Mouse (Mus musculus) brain, adult 2 months (tissue): ENCODE measurements around the gene Stk17b.

Experiments
- DNase-seq: peaks from one replicate; pipeline ENCODE4 v3.0.0; 2011; ENCODE audit warnings: low read depth, low spot score

Stk17b gene

DNA sequence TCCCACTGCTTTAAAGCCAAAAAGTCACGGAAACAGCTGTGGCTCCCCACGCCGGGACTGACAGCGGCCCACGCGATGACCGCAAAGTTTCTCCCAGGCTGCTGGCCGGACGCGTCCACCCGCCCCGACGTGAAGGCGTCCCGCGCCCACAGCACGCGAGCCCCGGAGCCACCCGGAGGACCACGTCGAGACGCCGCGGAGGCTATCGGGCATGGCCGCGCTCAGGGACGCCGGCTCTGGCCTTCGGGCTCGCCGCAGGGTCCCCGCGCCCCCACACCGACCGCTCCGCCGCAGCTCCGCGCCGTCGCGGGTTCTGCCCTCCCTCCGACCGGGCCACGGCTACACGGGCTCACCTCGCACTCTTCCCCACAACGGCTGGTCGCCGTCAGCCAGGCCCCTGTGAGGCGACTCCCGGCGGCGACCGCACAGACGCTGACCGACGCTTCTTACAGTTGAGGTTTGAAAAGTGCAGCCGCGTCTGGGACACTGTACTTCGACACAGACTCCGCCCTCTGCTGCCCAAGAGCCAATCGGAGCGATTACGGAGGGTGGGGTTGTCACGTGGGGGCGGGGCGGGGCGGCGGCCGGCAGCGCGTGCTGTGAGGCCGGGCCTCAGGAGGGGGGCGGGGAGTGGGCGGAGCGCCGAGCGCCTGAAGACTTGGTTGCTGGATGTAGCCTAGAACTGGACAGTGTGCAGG is at the start of gene Stk17b:
Gene Stk17b (minus strand): TSS at position 504 of the 698 bp plus-strand sequence.
- DNase-seq: peak; percentile 85

- no peak for DNase-seq
Observed at GRCm38 (mm10) chr1:53830286-53830685, 45.3 kb upstream of the Stk17b start.

DNA sequence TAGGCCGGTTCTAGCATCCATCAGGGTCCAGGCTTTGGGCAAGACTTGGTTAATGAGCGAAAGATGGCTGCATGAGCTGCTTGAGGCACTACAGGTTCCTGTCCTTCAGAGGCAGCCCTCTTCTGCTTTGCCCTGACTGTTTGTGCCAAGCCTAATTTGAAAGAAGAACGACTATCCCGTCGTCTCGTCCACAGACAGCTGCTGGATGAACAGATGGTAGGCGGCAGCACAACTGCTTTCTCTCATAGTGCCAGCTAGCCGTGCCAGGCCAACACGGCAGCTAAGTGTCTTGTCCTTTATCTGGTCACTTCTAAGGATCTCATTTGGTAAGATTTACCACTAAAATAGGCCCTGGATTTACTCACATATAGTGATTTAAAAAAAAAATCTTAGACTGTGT is 44.1 kb upstream of the Stk17b start:
- DNase-seq: peak; percentile 44

DNA sequence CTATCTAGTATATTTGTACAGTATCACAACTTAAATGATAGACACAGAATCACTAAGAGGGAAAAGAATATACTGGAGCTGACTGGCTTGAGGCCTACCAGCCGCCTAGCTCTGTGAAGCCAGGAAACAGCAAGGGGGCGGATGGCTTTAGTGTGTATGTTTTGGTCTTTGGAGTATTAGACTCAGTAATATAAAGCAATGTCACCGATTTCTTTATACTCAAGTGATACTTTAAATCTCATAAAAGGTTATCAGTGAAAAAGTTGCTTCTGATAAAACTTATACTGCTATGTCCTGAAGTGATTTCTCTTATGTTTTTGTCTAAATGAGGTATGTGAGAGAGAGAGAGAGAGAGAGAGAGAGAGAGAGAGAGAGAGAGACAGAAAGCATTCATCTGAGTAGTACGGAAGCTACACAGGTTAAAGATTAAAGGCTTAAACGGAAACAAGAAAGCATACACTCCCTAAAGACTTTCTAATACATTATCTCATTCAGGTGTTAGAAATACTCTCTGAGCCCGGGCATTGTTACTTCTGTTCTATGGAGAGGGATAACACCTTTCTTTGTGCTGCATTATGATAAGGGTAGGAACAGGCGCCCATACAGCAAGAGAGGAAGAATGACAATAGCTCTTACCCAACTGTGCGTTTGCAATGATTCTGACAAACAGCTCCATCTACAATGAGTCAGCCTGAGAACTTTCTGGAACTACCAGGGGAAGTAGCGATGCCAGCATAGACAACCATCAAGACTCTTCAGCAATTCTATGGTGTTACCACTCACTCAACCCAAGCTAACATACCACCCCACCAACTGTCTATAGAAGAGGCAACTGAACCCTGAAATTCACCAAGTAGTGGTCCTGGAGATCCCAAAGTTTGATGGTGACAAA is 39.7 kb upstream of the Stk17b start:
- DNase-seq: no peak

DNA sequence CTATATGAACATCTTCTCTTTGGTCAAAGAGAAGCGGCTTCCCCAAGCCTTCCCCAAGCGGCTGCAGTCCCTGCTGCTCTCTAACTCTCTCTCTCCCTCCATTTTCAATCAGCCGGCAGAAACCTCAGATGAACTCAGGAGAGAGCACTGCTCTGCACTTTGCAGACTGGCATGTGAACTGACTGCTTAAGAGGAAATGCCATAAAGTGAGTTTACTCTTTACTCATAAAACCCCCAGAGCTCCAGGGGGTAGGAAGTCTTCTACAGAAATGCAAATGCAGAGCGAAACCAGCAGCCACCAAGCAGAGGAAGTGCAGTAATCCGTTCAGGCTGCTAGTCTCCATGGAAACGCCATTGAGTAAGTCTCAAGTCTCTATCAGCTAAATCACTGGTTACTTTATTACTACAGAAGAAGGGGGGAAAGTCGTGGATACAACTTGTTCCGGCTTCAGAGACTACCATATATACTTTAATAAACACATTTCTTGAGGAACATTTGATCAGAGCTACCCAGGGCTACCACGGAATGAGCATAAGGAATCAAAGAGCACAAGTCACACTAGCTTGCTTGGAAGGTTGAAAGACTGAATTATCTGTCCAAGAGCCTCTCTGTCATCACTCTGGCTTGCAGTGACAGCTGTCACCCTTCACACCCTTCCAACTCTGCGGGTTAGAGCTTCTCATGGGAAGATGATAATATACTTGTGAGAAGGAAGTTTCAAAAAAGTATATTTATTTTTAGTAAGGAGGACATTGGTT is 38.8 kb upstream of the Stk17b start:
- DNase-seq: peak; percentile 83

DNA sequence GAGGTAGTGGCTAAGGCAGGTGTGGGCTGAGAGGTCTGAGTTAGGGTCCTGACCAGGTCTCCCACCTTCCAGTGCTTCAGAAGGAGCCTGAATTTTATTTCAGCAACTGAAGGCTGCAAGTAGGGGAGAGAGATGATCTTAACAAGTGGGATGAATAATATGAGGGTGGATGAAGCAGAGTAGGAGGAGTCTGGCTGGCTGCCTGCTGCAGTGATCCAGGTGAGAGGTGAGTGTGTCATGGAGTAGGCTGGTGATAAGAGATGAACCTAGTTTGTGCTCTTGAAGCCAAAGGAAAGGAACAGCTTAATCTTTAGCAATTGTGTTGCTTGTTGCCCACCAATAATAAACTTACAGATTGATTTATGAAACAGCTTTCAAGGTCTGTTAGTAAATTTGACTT is 37.0 kb upstream of the Stk17b start:
- DNase-seq: peak; percentile 34

DNA sequence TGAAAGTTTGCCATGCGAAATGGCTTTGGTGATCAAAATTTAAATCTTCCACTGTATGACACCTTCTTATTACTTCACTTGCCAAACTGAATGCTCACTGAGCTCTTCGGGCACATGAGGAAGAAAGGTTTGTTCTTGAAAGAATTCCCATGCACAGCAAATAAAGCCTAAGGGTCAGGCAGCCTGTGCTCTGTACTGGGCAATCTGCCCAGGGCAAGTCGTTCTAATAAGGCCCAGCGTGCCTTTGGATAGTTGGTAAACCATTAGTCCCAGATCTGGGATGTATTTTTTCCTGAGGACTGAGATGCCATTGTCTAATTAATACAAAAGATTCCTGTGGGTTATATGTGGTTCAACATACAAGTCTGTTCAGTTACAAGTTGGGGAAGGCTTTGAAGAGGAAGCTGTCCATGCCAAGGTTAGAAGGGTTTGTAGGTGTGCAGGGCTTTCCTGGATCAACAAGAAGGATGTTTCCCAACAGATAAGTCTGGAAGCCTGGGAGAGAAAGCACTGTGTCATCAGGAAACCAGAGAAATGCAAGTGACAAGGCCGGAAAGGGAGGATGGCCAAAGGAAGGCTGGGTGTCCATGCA is 35.1 kb upstream of the Stk17b start:
- no peak for DNase-seq

DNA sequence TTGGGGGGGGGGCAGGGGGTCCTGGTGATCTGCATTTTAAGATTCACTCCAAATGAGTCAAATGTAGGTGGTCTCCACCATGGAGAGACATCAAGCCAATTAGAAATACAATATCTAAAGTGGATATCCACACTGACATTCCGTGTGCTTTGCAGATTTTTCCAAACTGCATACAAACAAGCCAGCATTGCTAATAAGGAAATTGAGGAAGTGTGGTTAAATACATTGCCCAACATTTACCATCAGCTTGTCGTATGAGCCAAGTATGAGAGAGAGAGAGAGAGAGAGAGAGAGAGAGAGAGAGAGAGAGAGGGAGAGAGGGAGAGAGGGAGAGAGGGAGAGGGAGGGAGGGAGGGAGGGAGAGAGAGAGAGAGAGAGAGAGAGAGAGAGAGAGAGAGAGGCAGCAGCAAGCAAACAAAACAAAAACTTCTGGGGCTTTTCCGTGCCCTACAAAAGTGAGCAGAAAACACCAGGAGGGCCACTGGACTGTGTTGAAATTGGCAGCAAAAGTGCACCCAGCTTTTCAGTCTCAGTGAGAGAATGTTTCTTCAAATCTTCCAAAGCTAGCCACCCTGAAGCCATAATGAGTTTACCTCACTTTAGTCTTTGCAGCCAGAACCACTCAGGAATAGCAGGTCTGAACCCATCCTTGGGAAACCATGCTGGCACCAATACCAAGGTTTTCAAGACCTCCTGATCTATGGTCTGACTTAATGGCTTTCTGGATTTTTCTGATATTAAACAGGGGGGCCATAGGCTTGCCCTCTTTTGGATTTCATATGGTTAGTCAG is 33.2 kb upstream of the Stk17b start:
- no peak for DNase-seq

DNA sequence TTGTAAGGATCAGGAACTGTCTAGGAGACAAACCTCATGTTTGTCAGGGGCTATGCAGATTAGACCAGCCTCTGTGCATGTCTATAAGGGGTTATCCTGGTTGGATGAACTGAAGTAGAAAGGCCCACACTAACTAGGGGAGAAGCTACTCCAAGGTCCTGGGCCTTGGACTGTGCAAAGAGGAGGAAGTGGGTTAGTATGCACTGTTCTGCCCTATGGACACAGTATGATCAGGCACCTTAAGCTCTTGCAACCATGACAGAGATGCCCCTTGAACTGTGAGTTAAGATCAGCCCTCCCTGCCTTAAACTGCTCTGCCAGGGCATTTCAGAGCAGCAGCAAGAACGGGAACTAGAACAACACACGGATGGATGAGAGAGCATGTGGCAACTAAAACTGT is 31.3 kb upstream of the Stk17b start:
- DNase-seq: no peak

GRCm38 (mm10) chr1:53814077-53814705 is 29.2 kb upstream of the Stk17b start:
- peak; percentile 18 for DNase-seq

GRCm38 (mm10) chr1:53811919-53812318 is 26.9 kb upstream of the Stk17b start:
- DNase-seq: no peak

DNA sequence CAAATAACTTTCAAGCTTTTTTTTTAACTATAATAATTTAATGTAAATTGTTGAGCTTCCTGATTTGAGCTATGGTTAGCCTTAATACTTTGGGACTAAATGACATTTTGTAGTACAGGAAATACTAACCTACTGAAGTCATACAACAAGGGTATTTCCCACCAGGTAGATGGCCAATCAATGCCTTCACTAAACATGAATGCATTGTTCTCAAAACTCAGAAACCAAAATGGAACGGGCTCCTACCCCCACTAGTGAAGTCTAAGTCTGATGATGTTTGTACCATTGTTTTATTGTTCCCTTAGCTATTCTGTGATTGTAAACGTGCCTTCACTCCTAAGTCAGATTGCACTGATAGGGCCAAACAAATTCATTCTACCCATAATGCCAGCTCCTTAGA is 23.2 kb upstream of the Stk17b start:
- DNase-seq: no peak

DNA sequence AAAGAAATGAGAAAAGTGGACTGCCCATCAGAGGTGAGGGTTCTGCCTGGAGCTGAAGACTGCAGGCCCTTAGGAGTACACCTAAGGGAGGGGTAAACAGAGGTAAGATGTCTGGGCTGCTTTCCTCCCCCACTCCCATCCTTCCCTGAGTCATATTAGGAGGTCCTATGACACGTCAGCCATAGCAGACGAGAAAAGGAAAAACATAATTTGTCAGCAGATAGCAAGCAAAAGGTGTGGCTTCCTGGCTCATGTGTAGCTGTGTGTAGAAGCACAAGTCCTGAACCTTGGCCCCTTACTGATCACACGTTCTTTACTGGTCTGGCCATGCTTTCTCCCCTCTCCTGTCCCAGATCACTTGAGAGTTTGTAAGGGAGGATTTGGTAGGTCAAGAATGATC is 12.8 kb upstream of the Stk17b start:
- DNase-seq: no peak

DNA sequence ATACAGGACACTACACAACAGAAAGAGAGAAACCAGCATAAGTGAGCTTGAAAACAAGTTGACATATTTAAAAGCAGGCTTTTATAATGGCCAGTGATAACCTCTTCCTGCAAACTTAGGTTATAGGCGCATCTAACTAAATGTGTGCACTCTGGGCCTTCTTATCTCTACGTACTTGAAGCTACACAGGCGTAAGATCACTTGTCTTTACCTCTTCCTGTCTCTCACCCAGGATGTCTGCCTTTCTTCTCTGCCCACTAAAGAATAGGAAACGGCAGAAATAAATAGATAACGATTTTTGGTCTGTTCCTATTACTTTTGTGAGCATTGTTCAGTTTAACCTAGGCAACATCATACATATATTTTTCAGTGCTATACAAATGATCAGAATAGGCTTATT is 12.1 kb upstream of the Stk17b start:
- no peak for DNase-seq

DNA sequence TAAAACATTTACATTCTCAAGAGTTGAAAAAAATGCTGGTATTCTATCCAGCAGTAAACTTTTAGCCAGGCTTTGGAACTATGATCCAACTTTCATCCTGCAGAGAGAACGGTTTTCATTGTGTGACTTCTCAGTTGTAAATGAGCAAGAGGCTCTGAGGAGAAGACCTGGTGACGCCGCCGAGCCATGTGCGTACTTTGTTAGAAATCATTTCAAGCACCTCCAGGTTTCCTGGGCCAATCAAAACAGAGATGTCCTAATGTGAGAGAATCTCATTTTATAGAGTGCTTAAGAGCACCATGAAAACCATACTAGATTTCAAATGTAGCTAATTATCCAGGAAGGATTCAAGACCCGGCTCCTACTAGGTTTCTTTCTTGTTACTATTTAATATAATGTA is 11.2 kb upstream of the Stk17b start:
- no peak for DNase-seq

- no peak for DNase-seq
Observed at GRCm38 (mm10) chr1:53795591-53795990, 10.6 kb upstream of the Stk17b start.

DNA sequence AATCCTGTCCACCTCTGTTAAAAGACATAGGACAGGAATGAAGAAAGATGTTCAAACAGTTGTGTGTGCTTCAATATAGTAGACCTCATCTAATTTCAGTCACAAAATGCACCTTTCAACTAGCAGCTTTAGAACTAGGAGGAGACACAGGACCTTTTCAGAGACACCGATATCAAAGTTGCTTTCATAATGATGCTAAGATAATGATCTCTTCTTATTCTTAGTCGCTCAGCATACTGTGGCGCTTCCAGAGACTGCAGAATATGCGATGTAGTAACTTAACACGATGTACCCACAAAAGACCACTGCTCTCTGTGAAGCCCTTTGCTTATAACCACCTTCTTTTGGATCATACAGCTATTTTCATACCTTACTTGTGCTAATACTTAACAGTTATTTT is 10.1 kb upstream of the Stk17b start:
- DNase-seq: no peak

- DNase-seq: no peak
Observed at GRCm38 (mm10) chr1:53794279-53794678, 9.3 kb upstream of the Stk17b start.

DNA sequence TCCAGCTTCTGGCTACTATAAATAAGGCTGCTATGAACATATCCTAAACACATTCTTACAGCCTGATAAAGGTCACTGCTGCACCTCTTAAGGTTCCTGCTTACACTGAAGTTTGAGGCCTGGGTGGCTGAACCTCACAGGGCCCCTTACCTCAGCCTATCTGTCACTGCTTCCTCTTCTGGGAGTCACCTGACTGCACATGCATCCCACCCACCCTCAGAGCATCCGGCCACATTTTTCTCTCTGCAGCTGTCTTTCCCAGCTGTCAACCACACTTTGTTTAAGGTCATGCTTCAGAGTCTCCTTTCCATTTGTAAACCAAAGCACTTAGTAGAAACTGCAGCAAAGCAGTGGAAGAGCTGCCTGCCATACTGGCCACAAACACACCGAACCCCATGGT is 6.3 kb upstream of the Stk17b start:
- DNase-seq: no peak

DNA sequence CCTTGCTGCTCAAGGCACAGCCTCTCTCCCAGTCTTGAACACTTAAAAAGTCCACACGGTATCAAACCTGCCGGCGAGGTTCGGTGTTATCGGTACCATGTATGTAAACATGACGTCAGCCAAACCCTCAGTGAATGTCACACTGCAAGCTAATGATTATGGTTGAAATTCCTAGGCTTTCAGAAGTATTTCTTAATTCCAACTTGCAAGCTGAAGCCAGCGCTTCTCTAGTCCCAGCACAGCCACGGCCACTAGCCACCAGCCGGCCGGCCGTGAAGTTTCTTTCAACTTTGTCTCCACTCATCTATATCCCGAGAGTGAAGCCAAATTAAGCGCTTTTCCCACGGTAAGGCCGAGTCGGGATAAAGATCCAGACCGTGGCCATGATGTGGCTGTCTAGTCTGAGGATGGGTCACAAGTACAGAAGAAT is 718 bp downstream of the Stk17b start:
- no peak for DNase-seq

- DNase-seq: no peak
Observed at GRCm38 (mm10) chr1:53782956-53783355, 2.1 kb downstream of the Stk17b start.
